Mouse (Mus musculus): Measurements from ENCODE around the gene Wdr75. TPM values are rescaled to one million over a fixed set of nuclear protein-coding genes. Genes with fewer than 3 reads are reported as not detected.

The Wdr75 gene
- polyA plus RNA-seq, 1 experiment, result 45.5 TPM

- no peak for DNase-seq
- H3K4me3 ChIP-seq (replicated peaks; ENCODE audit: extremely low read depth, low read depth, low read length), result no peak overlapping the region
- no peaks in the 10 kb centered on the region for H3K4me1 ChIP-seq (ENCODE audit: control insufficient read depth, insufficient read depth, low read length)
- 92% methylated on average over 13 of the region's 13 CpGs for WGBS
- TF ChIP-seq CTCF (IDR thresholded peaks at IDR 0.05; ENCODE audit: insufficient read depth, low read length) (no peak), POLR2A (IDR thresholded peaks at IDR 0.05; ENCODE audit: borderline replicate concordance, extremely low read depth, low read depth, low read length) (no peak)
Measured at GRCm38 (mm10) chr1:45769321-45769720, 25.6 kb upstream of the Wdr75 start.

- 97% methylated on average over 2 of the region's 2 CpGs for WGBS
- no peak for DNase-seq
- no peak for TF ChIP-seq CTCF (IDR thresholded peaks at IDR 0.05; ENCODE audit: insufficient read depth, low read length)
- no peak for TF ChIP-seq POLR2A (IDR thresholded peaks at IDR 0.05; ENCODE audit: borderline replicate concordance, extremely low read depth, low read depth, low read length)
- Histone ChIP-seq H3K4me1 (ENCODE audit: control insufficient read depth, insufficient read depth, low read length) (no peaks in the 10 kb centered on the region), H3K4me3 (replicated peaks; ENCODE audit: extremely low read depth, low read depth, low read length) (no peak overlapping the region)
Measured at GRCm38 (mm10) chr1:45770051-45770450, 24.9 kb upstream of the Wdr75 start.

GRCm38 (mm10) chr1:45780606-45781288 lies 14.2 kb upstream of the Wdr75 start:
- Histone ChIP-seq H3K4me3 (replicated peaks; ENCODE audit: extremely low read depth, low read depth, low read length) (no peak overlapping the region), H3K4me1 (ENCODE audit: control insufficient read depth, insufficient read depth, low read length) (no peaks in the 10 kb centered on the region)
- 50% methylated on average over 4 of the region's 4 CpGs for WGBS
- DNase-seq, result no peak
- no peak for TF ChIP-seq POLR2A (IDR thresholded peaks at IDR 0.05; ENCODE audit: borderline replicate concordance, extremely low read depth, low read depth, low read length)
- no peak for TF ChIP-seq CTCF (IDR thresholded peaks at IDR 0.05; ENCODE audit: insufficient read depth, low read length)

GRCm38 (mm10) chr1:45816889-45817288 lies 21.9 kb downstream of the Wdr75 start:
- no peak overlapping the region for H3K4me3 ChIP-seq (replicated peaks; ENCODE audit: extremely low read depth, low read depth, low read length)
- no peaks in the 10 kb centered on the region for H3K4me1 ChIP-seq (ENCODE audit: control insufficient read depth, insufficient read depth, low read length)
- WGBS, result 33% methylated on average over 1 of the region's 1 CpGs
- TF ChIP-seq CTCF (IDR thresholded peaks at IDR 0.05; ENCODE audit: insufficient read depth, low read length) (peak; percentile 26; the same call in 1 of the 2 replicates), POLR2A (IDR thresholded peaks at IDR 0.05; ENCODE audit: borderline replicate concordance, extremely low read depth, low read depth, low read length) (no peak)
- DNase-seq, result no peak

- WGBS, result 95% methylated on average over 9 of the region's 9 CpGs
- no peak for DNase-seq
- TF ChIP-seq CTCF (IDR thresholded peaks at IDR 0.05; ENCODE audit: insufficient read depth, low read length), result no peak
- no peak for TF ChIP-seq POLR2A (IDR thresholded peaks at IDR 0.05; ENCODE audit: borderline replicate concordance, extremely low read depth, low read depth, low read length)
- H3K4me1 ChIP-seq (ENCODE audit: control insufficient read depth, insufficient read depth, low read length), result no peaks in the 10 kb centered on the region
- H3K4me3 ChIP-seq (replicated peaks; ENCODE audit: extremely low read depth, low read depth, low read length), result no peak overlapping the region
Measured at GRCm38 (mm10) chr1:45818564-45818963, 23.6 kb downstream of the Wdr75 start.

GRCm38 (mm10) chr1:45824441-45824840 lies 29.5 kb downstream of the Wdr75 start:
- TF ChIP-seq CTCF (IDR thresholded peaks at IDR 0.05; ENCODE audit: insufficient read depth, low read length) (no peak), POLR2A (IDR thresholded peaks at IDR 0.05; ENCODE audit: borderline replicate concordance, extremely low read depth, low read depth, low read length) (no peak)
- WGBS, result 70% methylated on average over 1 of the region's 1 CpGs
- H3K4me3 ChIP-seq (replicated peaks; ENCODE audit: extremely low read depth, low read depth, low read length), result no peak overlapping the region
- DNase-seq, result no peak
- no peaks in the 10 kb centered on the region for H3K4me1 ChIP-seq (ENCODE audit: control insufficient read depth, insufficient read depth, low read length)

GRCm38 (mm10) chr1:45825140-45825539 lies 30.2 kb downstream of the Wdr75 start:
- TF ChIP-seq CTCF (IDR thresholded peaks at IDR 0.05; ENCODE audit: insufficient read depth, low read length), result peak; percentile 53; the same call in 1 of the 2 replicates
- no peak for TF ChIP-seq POLR2A (IDR thresholded peaks at IDR 0.05; ENCODE audit: borderline replicate concordance, extremely low read depth, low read depth, low read length)
- Histone ChIP-seq H3K4me3 (replicated peaks; ENCODE audit: extremely low read depth, low read depth, low read length) (no peak overlapping the region), H3K4me1 (ENCODE audit: control insufficient read depth, insufficient read depth, low read length) (no peaks in the 10 kb centered on the region)
- peak; percentile 60 for DNase-seq
- WGBS, result 42% methylated on average over 5 of the region's 5 CpGs

GRCm38 (mm10) chr1:45825630-45826029 lies 30.7 kb downstream of the Wdr75 start:
- DNase-seq, result no peak
- H3K4me3 ChIP-seq (replicated peaks; ENCODE audit: extremely low read depth, low read depth, low read length), result no peak overlapping the region
- TF ChIP-seq CTCF (IDR thresholded peaks at IDR 0.05; ENCODE audit: insufficient read depth, low read length), result no peak
- TF ChIP-seq POLR2A (IDR thresholded peaks at IDR 0.05; ENCODE audit: borderline replicate concordance, extremely low read depth, low read depth, low read length), result no peak
- WGBS, result 85% methylated on average over 3 of the region's 3 CpGs
- no peaks in the 10 kb centered on the region for H3K4me1 ChIP-seq (ENCODE audit: control insufficient read depth, insufficient read depth, low read length)

GRCm38 (mm10) chr1:45826148-45826547 lies 31.2 kb downstream of the Wdr75 start:
- DNase-seq, result no peak
- 76% methylated on average over 2 of the region's 2 CpGs for WGBS
- Histone ChIP-seq H3K4me3 (replicated peaks; ENCODE audit: extremely low read depth, low read depth, low read length) (no peak overlapping the region), H3K4me1 (ENCODE audit: control insufficient read depth, insufficient read depth, low read length) (no peaks in the 10 kb centered on the region)
- TF ChIP-seq CTCF (IDR thresholded peaks at IDR 0.05; ENCODE audit: insufficient read depth, low read length) (no peak), POLR2A (IDR thresholded peaks at IDR 0.05; ENCODE audit: borderline replicate concordance, extremely low read depth, low read depth, low read length) (no peak)

GRCm38 (mm10) chr1:45826796-45827195 lies 31.8 kb downstream of the Wdr75 start:
- TF ChIP-seq POLR2A (IDR thresholded peaks at IDR 0.05; ENCODE audit: borderline replicate concordance, extremely low read depth, low read depth, low read length) (no peak), CTCF (IDR thresholded peaks at IDR 0.05; ENCODE audit: insufficient read depth, low read length) (no peak)
- Histone ChIP-seq H3K4me1 (ENCODE audit: control insufficient read depth, insufficient read depth, low read length) (no peaks in the 10 kb centered on the region), H3K4me3 (replicated peaks; ENCODE audit: extremely low read depth, low read depth, low read length) (no peak overlapping the region)
- WGBS, result 95% methylated on average over 2 of the region's 2 CpGs
- no peak for DNase-seq

Data from lung, adult 2 months (tissue).